Mouse (Mus musculus) MEL (cell line): Measurements from ENCODE around the gene Plekhg1.

Experiments
- BHLHE40 ChIP-seq: IDR thresholded peaks from 2 replicates; pipeline ENCODE4 v1.6.1; 2012; ENCODE audit warnings: low read depth, mild to moderate bottlenecking, inconsistent platforms, low read length, improper control_type of control experiment, borderline replicate concordance
- CHD1 ChIP-seq: IDR thresholded peaks from 2 replicates; pipeline ENCODE4 v1.6.1; 2012; ENCODE audit warnings: low read depth, mild to moderate bottlenecking, inconsistent platforms, low read length, improper control_type of control experiment
- CTCF ChIP-seq, 3 experiments: IDR thresholded peaks in 2 of 3; conservative IDR thresholded peaks in 1 of 3; 2 replicates each; pipeline ENCODE4 v1.5.1; 2011 to 2012; ENCODE audit warnings: low read length in 3 of 3, low read depth in 2 of 3, mild to moderate bottlenecking in 2 of 3, improper control_type of control experiment in 1 of 3, inconsistent platforms in 1 of 3, mixed read lengths in 1 of 3, moderate library complexity in 1 of 3; ENCODE audit not compliant: control insufficient read depth in 1 of 3, insufficient read depth in 1 of 3, poor library complexity in 1 of 3, severe bottlenecking in 1 of 3
- E2F4 ChIP-seq: IDR thresholded peaks from 2 replicates; pipeline ENCODE4 v1.6.1; 2011; ENCODE audit warnings: low read depth, low read length, improper control_type of control experiment, borderline replicate concordance
- EP300 ChIP-seq, 2 experiments: IDR thresholded peaks; 2 replicates each; pipeline ENCODE4 v1.6.1; 2011; ENCODE audit warnings: improper control_type of control experiment in 2 of 2, low read length in 2 of 2, low read depth in 1 of 2, mild to moderate bottlenecking in 1 of 2
- ETS1 ChIP-seq: IDR thresholded peaks from 2 replicates; pipeline ENCODE4 v1.6.1; 2012; ENCODE audit warnings: low read depth, mild to moderate bottlenecking, inconsistent platforms, low read length, improper control_type of control experiment, moderate library complexity
- HCFC1 ChIP-seq: IDR thresholded peaks from 2 replicates; pipeline ENCODE4 v1.6.1; 2012; ENCODE audit warnings: low read depth, mild to moderate bottlenecking, inconsistent platforms, low read length, improper control_type of control experiment, moderate library complexity
- MAFK ChIP-seq: IDR thresholded peaks from 2 replicates; pipeline ENCODE4 v1.6.1; 2011; ENCODE audit warnings: low read depth, mild to moderate bottlenecking, low read length, improper control_type of control experiment, borderline replicate concordance
- MEF2A ChIP-seq: IDR thresholded peaks from 2 replicates; pipeline ENCODE4 v1.6.1; 2014; ENCODE audit warnings: low read depth, mild to moderate bottlenecking, inconsistent platforms, low read length, improper control_type of control experiment; ENCODE audit not compliant: poor library complexity, insufficient replicate concordance, severe bottlenecking; ENCODE audit errors: extremely low read depth
- POLR2A ChIP-seq, 2 experiments: IDR thresholded peaks; 2 replicates each; pipeline ENCODE4 v1.6.1; 2011 to 2012; ENCODE audit warnings: low read length in 2 of 2, mild to moderate bottlenecking in 2 of 2, control low read depth in 1 of 2, improper control_type of control experiment in 1 of 2, low read depth in 1 of 2, moderate library complexity in 1 of 2; ENCODE audit not compliant: control insufficient read depth in 1 of 2, insufficient read depth in 1 of 2, poor library complexity in 1 of 2
- TAL1 ChIP-seq: IDR thresholded peaks from 2 replicates; pipeline ENCODE4 v1.6.1; 2012; ENCODE audit warnings: mild to moderate bottlenecking, inconsistent platforms, low read length, moderate library complexity, mixed read lengths
- USF2 ChIP-seq, 2 experiments: IDR thresholded peaks; 2 replicates each; pipeline ENCODE4 v1.6.1; 2011 to 2012; ENCODE audit warnings: improper control_type of control experiment in 2 of 2, low read length in 2 of 2, borderline replicate concordance in 1 of 2, inconsistent platforms in 1 of 2, low read depth in 1 of 2, mild to moderate bottlenecking in 1 of 2; ENCODE audit not compliant: insufficient read depth in 1 of 2

GRCm38 (mm10) chr10:4002711-4003110 is 262.5 kb downstream of the Plekhg1 start:
- no peak for TF ChIP-seq BHLHE40
- no peak for TF ChIP-seq CTCF (IDR thresholded peaks at IDR 0.05 in 2 of 3, conservative IDR thresholded peaks at IDR 0.05 in 1 of 3; ENCODE audit: control insufficient read depth in 1 of 3, insufficient read depth in 1 of 3, low read depth in 2 of 3, low read length in 3 of 3, poor library complexity in 1 of 3, severe bottlenecking in 1 of 3)
- no peak for TF ChIP-seq ETS1
- no peak for TF ChIP-seq HCFC1
- no peak for TF ChIP-seq TAL1
- no peak for TF ChIP-seq MAFK
- no peak for TF ChIP-seq EP300 (IDR thresholded peaks at IDR 0.05; ENCODE audit: low read depth in 1 of 2, low read length in 2 of 2)
- no peak for TF ChIP-seq CHD1
- no peak for TF ChIP-seq POLR2A (IDR thresholded peaks at IDR 0.05; ENCODE audit: control insufficient read depth in 1 of 2, insufficient read depth in 1 of 2, low read depth in 1 of 2, low read length in 2 of 2, poor library complexity in 1 of 2)
- TF ChIP-seq MEF2A: no peak
- TF ChIP-seq USF2 (IDR thresholded peaks at IDR 0.05; ENCODE audit: borderline replicate concordance in 1 of 2, insufficient read depth in 1 of 2, low read depth in 1 of 2, low read length in 2 of 2): no peak
- TF ChIP-seq E2F4: no peak
